10 mouse cellular contexts compared by ENCODE assay signal in genomic region chr5:77124817-77125283, GRCm38 (mm10). TPM values are rescaled to one million over a fixed set of nuclear protein-coding genes. Genes with fewer than 3 reads are reported as not detected.
DNase-seq lines count a peak whose midpoint lies in the region; ATAC-seq and TF ChIP-seq lines count a peak whose summit lies in the region.
"Had no signal": no experiment of that assay in that cellular context is flagged by ENCODE, and none has a peak within 500 bp of the region (broad histone marks: within the 10 kb centered on the region; RNA-seq: fewer than 3 reads in every experiment).

No protein-coding gene starts in this region.

- peaks cover 4% of the 10 kb centered on the region for H3K4me1 ChIP-seq in heart, adult 2 months (ENCODE audit: control insufficient read depth, insufficient read depth, low read length)
- H3K4me1 ChIP-seq in liver, embryonic 15.5 days (replicated peaks) = peaks cover 38% of the 10 kb centered on the region
- peaks cover 2% of the 10 kb centered on the region for H3K4me1 ChIP-seq in liver, embryonic 11.5 days (replicated peaks; ENCODE audit: control insufficient read depth, insufficient read depth, low read length)

- no peak for TF ChIP-seq POLR2A in heart, adult 2 months (IDR thresholded peaks at IDR 0.05; ENCODE audit: insufficient read depth, low read depth, low read length)

- peaks cover 2% of the 10 kb centered on the region; the same call in 1 of the 2 replicates for H3K79me2 ChIP-seq in heart, adult 2 months (replicated peaks; ENCODE audit: control insufficient read depth, insufficient read depth, low read length)

- intact Hi-C loops in heart, adult 2 months (cut with DNase I) = no loop called here

- H3K36me3 ChIP-seq in heart, adult 2 months (ENCODE audit: control insufficient read depth, insufficient read depth, low read length) = no peaks in the 10 kb centered on the region
- no peaks in the 10 kb centered on the region for H3K36me3 ChIP-seq in liver, embryonic 15.5 days (replicated peaks)
- H3K36me3 ChIP-seq in liver, embryonic 11.5 days (ENCODE audit: control insufficient read depth, insufficient read depth, low read length) = no peaks in the 10 kb centered on the region
- H3K36me3 ChIP-seq: G1E had no signal

- H3K4me3 ChIP-seq in heart, adult 2 months = no peak overlapping the region
- no peak overlapping the region for H3K4me3 ChIP-seq in liver, embryonic 15.5 days (replicated peaks)
- no peak overlapping the region for H3K4me3 ChIP-seq in liver, embryonic 11.5 days (ENCODE audit: low read depth, low read length)
- H3K4me3 ChIP-seq: megakaryocyte, embryonic 14.5 days had no signal

- no peak overlapping the region for H3K4me2 ChIP-seq in liver, embryonic 15.5 days
- no peak overlapping the region for H3K4me2 ChIP-seq in liver, embryonic 11.5 days

- no peak overlapping the region for H3K9ac ChIP-seq in heart, adult 2 months (ENCODE audit: low read depth, low read length)
- H3K9ac ChIP-seq in liver, embryonic 15.5 days = no peak overlapping the region
- H3K9ac ChIP-seq in liver, embryonic 11.5 days (ENCODE audit: low read depth, low read length) = no peak overlapping the region

- TF ChIP-seq EP300 in heart, adult 2 months (IDR thresholded peaks at IDR 0.05; ENCODE audit: insufficient read depth, low read depth, low read length) = no peak

- ATAC-seq in liver, embryonic 15.5 days (ENCODE audit: insufficient read depth) = peak; percentile 53; the same call in 1 of the 2 replicates
- no peak for ATAC-seq in liver, embryonic 11.5 days (replicated peaks; ENCODE audit: low FRiP score)

- TF ChIP-seq CTCF in heart, adult 2 months (IDR thresholded peaks at IDR 0.05) = no peak

- H3K27ac ChIP-seq in heart, adult 2 months = peak overlapping the region; percentile 16; the same call in 1 of the 2 replicates
- no peak overlapping the region for H3K27ac ChIP-seq in liver, embryonic 15.5 days (replicated peaks)
- no peak overlapping the region for H3K27ac ChIP-seq in liver, embryonic 11.5 days (ENCODE audit: low read depth, low read length)

- no peaks in the 10 kb centered on the region for H3K27me3 ChIP-seq in heart, adult 2 months (ENCODE audit: control insufficient read depth, insufficient read depth, low read length)
- no peaks in the 10 kb centered on the region for H3K27me3 ChIP-seq in liver, embryonic 15.5 days
- no peaks in the 10 kb centered on the region for H3K27me3 ChIP-seq in liver, embryonic 11.5 days (replicated peaks; ENCODE audit: control insufficient read depth, insufficient read depth, low read length)

- DNase-seq in heart, adult 2 months = no peak
- DNase-seq in heart, adult 8-10 months (ENCODE audit: low spot score) = no peak
- DNase-seq in liver, embryonic 11.5 days (ENCODE audit: low spot score) = no peak
- DNase-seq in adipocyte (ENCODE audit: low spot score) = peak; percentile 36
- DNase-seq in lung, postnatal 36 days = peak; percentile 39
- DNase-seq in left cerebral cortex, adult 8-10 months (ENCODE audit: low spot score in 2 of 2) = no peak
- DNase-seq in gastrocnemius, adult 8-10 months (ENCODE audit: low spot score in 2 of 2) = no peak

- no peaks in the 10 kb centered on the region for H3K9me3 ChIP-seq in liver, embryonic 15.5 days (replicated peaks)
- H3K9me3 ChIP-seq in liver, embryonic 11.5 days (ENCODE audit: control insufficient read depth, low read length) = no peaks in the 10 kb centered on the region
- H3K9me3 ChIP-seq: G1E had no signal

- 50% methylated on average over 4 of the region's 4 CpGs for WGBS in heart, adult 2 months
- 35% methylated on average over 4 of the region's 4 CpGs for WGBS in liver, embryonic 15.5 days (ENCODE audit: insufficient replicate concordance)
- 71% methylated on average over 4 of the region's 4 CpGs for WGBS in liver, embryonic 11.5 days

RNA-seq across cellular contexts. Expression of gene Hopx, which starts 9.9 kb away (rescaled TPM):
- total RNA-seq in heart, adult 2 months (2021) = 100 to 1,000 TPM; 367 to 385 TPM
- 284 and 285 TPM in 2 replicates for polyA plus RNA-seq in heart, adult 2 months (2012; rRNA removed)
- 100 to 1,000 TPM; 354 to 475 (median 429) TPM for total RNA-seq in heart, adult 8-10 months (2022)
- polyA plus RNA-seq in liver, embryonic 15.5 days (2015; fragmentation: Nextera tagmentation; extraction: Ambion mirVana) = 0.13 and 0.28 TPM in 2 replicates
- 0.15 TPM in 1 of 2 replicates, not detected in the other for polyA plus RNA-seq in liver, embryonic 11.5 days (2014; fragmentation: Nextera tagmentation; extraction: Ambion mirVana)
- 10 to 100 TPM; 25.4 to 28.4 (median 26.1) TPM for total RNA-seq in left cerebral cortex, adult 8-10 months (2022)
- total RNA-seq in gastrocnemius, adult 8-10 months (2022) = 1 to 10 TPM; 1.2 to 2.7 (median 2.2) TPM
- total RNA-seq: G1E had no signal
- polyA plus RNA-seq: G1E had no signal

Comparison
In these comparisons a context has a peak if more than half of its experiments do, and no peak if none do; other contexts are left out.
1. DNase-seq: peak in adipocyte (single experiment) and lung, postnatal 36 days (single experiment); none in heart, adult 2 months (0 of 2), heart, adult 8-10 months (single experiment), liver, embryonic 11.5 days (single experiment), left cerebral cortex, adult 8-10 months (0 of 2) and gastrocnemius, adult 8-10 months (0 of 2).
2. RNA of gene Hopx, which starts 9.9 kb away (total RNA-seq): 354 to 475 TPM in heart, adult 8-10 months and 367 to 385 TPM in heart, adult 2 months; 25.4 to 28.4 TPM in left cerebral cortex, adult 8-10 months and 1.2 to 2.7 TPM in gastrocnemius, adult 8-10 months; every median in the first group is over 10 times any median in the second.